Mouse (Mus musculus): Measurements from ENCODE around the gene Hs3st5. TPM values are rescaled to one million over a fixed set of nuclear protein-coding genes. Genes with fewer than 3 reads are reported as not detected.

Gene Hs3st5
- total and polyA plus RNA-seq, 2 experiments from 2014 or later: 13.0 to 19.2 TPM

- Histone ChIP-seq H3K27me3 (ENCODE audit: insufficient read depth, low read length) (no peaks in the 10 kb centered on the region), H3K27ac (ENCODE audit: low read depth, low read length) (no peak overlapping the region), H3K4me1 (ENCODE audit: insufficient read depth) (no peaks in the 10 kb centered on the region), H3K9ac (no peak overlapping the region), H3K4me3 (ENCODE audit: low read depth, low read length) (no peak overlapping the region), H3K4me2 (ENCODE audit: low read depth) (no peak overlapping the region), H3K9me3 (ENCODE audit: low read length) (no peaks in the 10 kb centered on the region), H3K36me3 (ENCODE audit: insufficient read depth) (no peaks in the 10 kb centered on the region)
- no peak for DNase-seq
- ATAC-seq: no peak
- 90% methylated on average over 1 of the region's 1 CpGs for WGBS
- no peak for TF ChIP-seq CTCF (IDR thresholded peaks at IDR 0.05; ENCODE audit: low read depth)
Observed at GRCm38 (mm10) chr10:36623037-36623436, 116.4 kb downstream of the Hs3st5 start.

DNA sequence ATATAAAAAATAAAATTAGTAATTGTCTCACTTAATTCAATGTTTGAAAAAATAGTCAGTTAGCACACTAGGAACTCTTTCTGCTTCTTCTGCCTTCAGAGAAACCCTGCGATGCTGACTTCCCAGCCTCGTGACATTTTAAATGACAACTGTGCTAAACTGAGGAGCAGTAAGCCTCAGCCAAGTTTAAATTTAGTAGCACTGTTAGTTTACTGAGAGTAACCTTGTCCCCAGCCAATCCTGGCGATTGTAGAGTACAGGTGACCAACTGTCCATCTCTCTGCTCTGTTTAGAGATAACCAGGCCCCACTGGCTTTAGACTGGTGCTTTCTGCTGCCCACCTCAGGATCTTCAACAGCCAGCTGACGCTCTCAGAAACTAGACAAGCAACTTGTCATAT lies 121.3 kb downstream of the Hs3st5 start:
- H3K4me1 ChIP-seq (ENCODE audit: insufficient read depth): no peaks in the 10 kb centered on the region
- no peak overlapping the region for H3K4me3 ChIP-seq (ENCODE audit: low read depth, low read length)
- no peaks in the 10 kb centered on the region for H3K36me3 ChIP-seq (ENCODE audit: insufficient read depth)
- DNase-seq (no peak), ATAC-seq (no peak)
- no peak overlapping the region for H3K4me2 ChIP-seq (ENCODE audit: low read depth)
- TF ChIP-seq CTCF (IDR thresholded peaks at IDR 0.05; ENCODE audit: low read depth): no peak
- no peaks in the 10 kb centered on the region for H3K27me3 ChIP-seq (ENCODE audit: insufficient read depth, low read length)
- 89% methylated on average over 4 of the region's 4 CpGs for whole genome bisulfite sequencing
- no peak overlapping the region for H3K27ac ChIP-seq (ENCODE audit: low read depth, low read length)
- no peaks in the 10 kb centered on the region for H3K9me3 ChIP-seq (ENCODE audit: low read length)
- no peak overlapping the region for H3K9ac ChIP-seq

GRCm38 (mm10) chr10:36631746-36632145 lies 125.1 kb downstream of the Hs3st5 start:
- Histone ChIP-seq H3K36me3 (ENCODE audit: insufficient read depth) (no peaks in the 10 kb centered on the region), H3K9me3 (ENCODE audit: low read length) (no peaks in the 10 kb centered on the region), H3K4me3 (ENCODE audit: low read depth, low read length) (no peak overlapping the region), H3K9ac (no peak overlapping the region), H3K27ac (ENCODE audit: low read depth, low read length) (no peak overlapping the region), H3K27me3 (ENCODE audit: insufficient read depth, low read length) (no peaks in the 10 kb centered on the region), H3K4me1 (ENCODE audit: insufficient read depth) (no peaks in the 10 kb centered on the region), H3K4me2 (ENCODE audit: low read depth) (no peak overlapping the region)
- DNase-seq (no peak), ATAC-seq (no peak)
- no peak for TF ChIP-seq CTCF (IDR thresholded peaks at IDR 0.05; ENCODE audit: low read depth)
- WGBS: 80% methylated on average over 1 of the region's 1 CpGs

GRCm38 (mm10) chr10:36650653-36651052 lies 144.0 kb downstream of the Hs3st5 start:
- Histone ChIP-seq H3K27ac (ENCODE audit: low read depth, low read length) (no peak overlapping the region), H3K4me2 (ENCODE audit: low read depth) (no peak overlapping the region), H3K9me3 (ENCODE audit: low read length) (no peaks in the 10 kb centered on the region), H3K36me3 (ENCODE audit: insufficient read depth) (no peaks in the 10 kb centered on the region), H3K9ac (no peak overlapping the region), H3K4me1 (ENCODE audit: insufficient read depth) (no peaks in the 10 kb centered on the region), H3K27me3 (ENCODE audit: insufficient read depth, low read length) (no peaks in the 10 kb centered on the region), H3K4me3 (ENCODE audit: low read depth, low read length) (no peak overlapping the region)
- no peak for TF ChIP-seq CTCF (IDR thresholded peaks at IDR 0.05; ENCODE audit: low read depth)
- DNase-seq: no peak
- 82% methylated on average over 5 of the region's 5 CpGs for WGBS
- no peak for ATAC-seq

GRCm38 (mm10) chr10:36713974-36714373 lies 207.4 kb downstream of the Hs3st5 start:
- Histone ChIP-seq H3K9me3 (ENCODE audit: low read length) (no peaks in the 10 kb centered on the region), H3K4me2 (ENCODE audit: low read depth) (no peak overlapping the region), H3K36me3 (ENCODE audit: insufficient read depth) (no peaks in the 10 kb centered on the region), H3K4me1 (ENCODE audit: insufficient read depth) (no peaks in the 10 kb centered on the region), H3K27me3 (ENCODE audit: insufficient read depth, low read length) (no peaks in the 10 kb centered on the region), H3K27ac (ENCODE audit: low read depth, low read length) (no peak overlapping the region), H3K4me3 (ENCODE audit: low read depth, low read length) (no peak overlapping the region), H3K9ac (no peak overlapping the region)
- no peak for TF ChIP-seq CTCF (IDR thresholded peaks at IDR 0.05; ENCODE audit: low read depth)
- WGBS: 84% methylated on average over 3 of the region's 3 CpGs
- no peak for DNase-seq
- no peak for ATAC-seq

GRCm38 (mm10) chr10:36726239-36726638 lies 219.6 kb downstream of the Hs3st5 start:
- H3K27ac ChIP-seq (ENCODE audit: low read depth, low read length): no peak overlapping the region
- H3K36me3 ChIP-seq (ENCODE audit: insufficient read depth): no peaks in the 10 kb centered on the region
- DNase-seq: no peak
- TF ChIP-seq CTCF (IDR thresholded peaks at IDR 0.05; ENCODE audit: low read depth): no peak
- peaks cover 7% of the 10 kb centered on the region for H3K4me1 ChIP-seq (ENCODE audit: insufficient read depth)
- whole genome bisulfite sequencing: 64% methylated on average over 3 of the region's 3 CpGs
- H3K4me3 ChIP-seq (ENCODE audit: low read depth, low read length): no peak overlapping the region
- H3K4me2 ChIP-seq (ENCODE audit: low read depth): no peak overlapping the region
- no peak overlapping the region for H3K9ac ChIP-seq
- no peaks in the 10 kb centered on the region for H3K9me3 ChIP-seq (ENCODE audit: low read length)
- H3K27me3 ChIP-seq (ENCODE audit: insufficient read depth, low read length): no peaks in the 10 kb centered on the region
- ATAC-seq: peak; percentile 43; the same call in 1 of the 2 replicates

DNA sequence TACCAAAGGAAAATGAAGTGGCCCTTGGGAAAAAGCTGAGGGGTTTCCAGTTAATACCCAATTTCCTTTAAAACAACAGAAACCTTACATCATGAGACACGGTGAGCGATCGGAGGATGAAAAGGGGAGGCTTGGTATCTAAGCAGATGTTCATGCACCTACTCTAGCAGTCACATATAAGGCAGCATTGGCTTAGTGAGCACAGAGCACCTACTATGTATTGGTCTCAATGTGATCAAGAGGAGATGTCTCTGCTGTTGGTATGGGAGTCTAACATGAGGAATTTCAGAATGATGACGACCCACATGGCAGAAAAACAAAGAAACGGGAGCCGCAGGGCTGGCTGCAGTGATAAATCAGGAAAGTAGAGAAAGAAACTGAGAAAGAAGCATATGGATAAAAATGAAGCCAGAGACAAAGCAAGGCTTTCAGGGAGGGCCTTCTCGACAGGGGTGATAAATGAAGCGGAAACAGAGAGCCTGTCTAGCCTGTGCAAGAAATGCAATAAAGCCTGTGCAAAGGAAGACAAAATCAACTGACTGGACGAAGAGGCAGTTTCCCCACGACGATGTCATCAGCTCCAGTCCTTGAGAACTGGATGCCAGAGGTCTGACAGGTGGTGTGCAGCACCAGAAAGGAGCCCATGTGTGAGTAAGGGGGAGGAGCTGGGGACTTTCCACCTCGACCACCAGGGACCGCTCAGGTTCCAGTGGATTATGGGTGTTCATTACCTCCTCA lies 222.9 kb downstream of the Hs3st5 start:
- H3K4me2 ChIP-seq (ENCODE audit: low read depth): no peak overlapping the region
- 36% methylated on average over 13 of the region's 13 CpGs for WGBS
- TF ChIP-seq CTCF (IDR thresholded peaks at IDR 0.05; ENCODE audit: low read depth): no peak
- ATAC-seq (peak; percentile 53), DNase-seq (peak; percentile 43)
- no peak overlapping the region for H3K4me3 ChIP-seq (ENCODE audit: low read depth, low read length)
- no peaks in the 10 kb centered on the region for H3K9me3 ChIP-seq (ENCODE audit: low read length)
- no peak overlapping the region for H3K27ac ChIP-seq (ENCODE audit: low read depth, low read length)
- no peak overlapping the region for H3K9ac ChIP-seq
- no peaks in the 10 kb centered on the region for H3K36me3 ChIP-seq (ENCODE audit: insufficient read depth)
- no peaks in the 10 kb centered on the region for H3K27me3 ChIP-seq (ENCODE audit: insufficient read depth, low read length)
- peaks cover 7% of the 10 kb centered on the region for H3K4me1 ChIP-seq (ENCODE audit: insufficient read depth)
